9 mouse cellular contexts compared by ENCODE assay signal in the genomic region with DNA sequence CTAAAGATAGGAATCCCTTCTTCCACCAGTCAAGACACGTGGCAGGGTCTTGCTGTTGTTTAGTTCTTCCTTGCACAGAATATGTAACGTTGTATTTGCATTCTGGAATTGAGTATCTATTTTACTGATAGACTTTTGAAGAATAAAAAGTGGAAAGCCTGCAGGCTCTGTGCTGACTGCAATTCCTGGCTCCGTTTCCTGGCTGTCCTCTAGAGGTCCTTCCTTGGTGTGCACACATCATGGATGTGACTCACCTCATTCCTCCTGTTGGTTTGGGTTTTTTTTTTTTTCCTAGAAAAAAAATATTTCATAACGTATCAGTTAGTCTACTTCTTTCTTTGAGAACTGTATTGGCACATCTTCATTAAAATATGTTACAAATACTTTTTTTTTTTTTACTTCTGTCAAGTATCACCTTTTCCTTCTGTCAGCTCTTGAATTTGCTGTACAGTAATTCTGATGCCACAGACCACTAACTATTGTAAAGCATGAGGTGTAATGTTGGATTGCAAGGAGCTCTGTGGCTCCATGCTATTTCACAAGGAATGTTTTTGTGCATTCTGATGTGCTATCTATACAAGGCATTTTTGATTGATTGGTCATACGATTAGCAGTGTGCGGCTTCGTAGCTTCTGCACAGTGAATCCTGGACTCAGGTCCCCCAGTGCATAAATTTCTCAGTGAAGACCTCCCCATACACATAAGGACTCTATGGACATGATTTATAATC.
A peak's percentile ranks its signal among the peaks of the same experiment; 100 is the strongest.
DNase-seq lines count a peak whose midpoint lies in the region; ATAC-seq and TF ChIP-seq lines count a peak whose summit lies in the region.
"Had no signal": no experiment of that assay in that cellular context is flagged by ENCODE, and none has a peak within 500 bp of the region (broad histone marks: within the 10 kb centered on the region; RNA-seq: fewer than 3 reads in every experiment).

No protein-coding gene starts in this region.

- WGBS in lung, adult 2 months, result 78% methylated on average over 7 of the region's 7 CpGs
- WGBS in forebrain, embryonic 15.5 days, result 91% methylated on average over 7 of the region's 7 CpGs

- no peak for TF ChIP-seq POLR2A in lung, adult 2 months (IDR thresholded peaks at IDR 0.05; ENCODE audit: borderline replicate concordance, extremely low read depth, low read depth, low read length)

- H3K36me3 ChIP-seq in forebrain, embryonic 15.5 days, result no peaks in the 10 kb centered on the region
- H3K36me3 ChIP-seq: limb, embryonic 15.5 days had no signal

- no peak overlapping the region for H3K4me3 ChIP-seq in lung, adult 2 months (replicated peaks; ENCODE audit: extremely low read depth, low read depth, low read length)
- no peak overlapping the region for H3K4me3 ChIP-seq in forebrain, embryonic 15.5 days
- H3K4me3 ChIP-seq: limb, embryonic 15.5 days had no signal

- no peaks in the 10 kb centered on the region for H3K27me3 ChIP-seq in forebrain, embryonic 15.5 days
- H3K27me3 ChIP-seq: limb, embryonic 15.5 days had no signal

- intact Hi-C loops in gastrocnemius, postnatal 14 days (cut with DNase I; ENCODE audit: low total_unique reads), result no loop called here

- no peak overlapping the region for H3K4me2 ChIP-seq in forebrain, embryonic 15.5 days (replicated peaks)
- H3K4me2 ChIP-seq: limb, embryonic 15.5 days had no signal

- no peaks in the 10 kb centered on the region for H3K4me1 ChIP-seq in lung, adult 2 months (ENCODE audit: control insufficient read depth, insufficient read depth, low read length)
- H3K4me1 ChIP-seq in forebrain, embryonic 15.5 days, result no peaks in the 10 kb centered on the region

- DNase-seq in lung, postnatal 25 days (ENCODE audit: low spot score), result peak; percentile 16
- DNase-seq in lung, adult 2 months, result no peak
- peak; percentile 84 for DNase-seq in brain, adult 2 months (ENCODE audit: low read depth, low spot score)
- DNase-seq in gastrocnemius, postnatal 14 days, result peak; percentile 67
- DNase-seq in right cerebral cortex, adult 2 months (ENCODE audit: low spot score in 2 of 2), result peak; percentile 55 to 67
- DNase-seq in c-Kit-positive CD71-positive TER-119-positive erythroid progenitor cells, embryonic 14.5 days (ENCODE audit: low spot score), result no peak

- TF ChIP-seq CTCF in lung, adult 2 months (IDR thresholded peaks at IDR 0.05; ENCODE audit: insufficient read depth, low read length), result no peak

- no peaks in the 10 kb centered on the region for H3K9me3 ChIP-seq in forebrain, embryonic 15.5 days
- H3K9me3 ChIP-seq: limb, embryonic 15.5 days had no signal

- no peak overlapping the region for H3K27ac ChIP-seq in forebrain, embryonic 15.5 days (replicated peaks)
- H3K27ac ChIP-seq: limb, embryonic 15.5 days had no signal

- no peak overlapping the region for H3K9ac ChIP-seq in forebrain, embryonic 15.5 days (replicated peaks)
- H3K9ac ChIP-seq: limb, embryonic 15.5 days had no signal

- ATAC-seq in megakaryocyte progenitor cell, adult 5-6 weeks (replicated peaks; ENCODE audit: poor library complexity), result no peak
- no peak for ATAC-seq in forebrain, embryonic 15.5 days (replicated peaks)

Comparison
In these comparisons a context has a peak if more than half of its experiments do, and no peak if none do; other contexts are left out.
1. DNase-seq: peak in lung, postnatal 25 days (single experiment), brain, adult 2 months (single experiment), gastrocnemius, postnatal 14 days (single experiment) and right cerebral cortex, adult 2 months (2 of 2); none in lung, adult 2 months (single experiment) and c-Kit-positive CD71-positive TER-119-positive erythroid progenitor cells, embryonic 14.5 days (single experiment).